Comparison of ENCODE assay signal across 1 mouse cellular context in the genomic region with DNA sequence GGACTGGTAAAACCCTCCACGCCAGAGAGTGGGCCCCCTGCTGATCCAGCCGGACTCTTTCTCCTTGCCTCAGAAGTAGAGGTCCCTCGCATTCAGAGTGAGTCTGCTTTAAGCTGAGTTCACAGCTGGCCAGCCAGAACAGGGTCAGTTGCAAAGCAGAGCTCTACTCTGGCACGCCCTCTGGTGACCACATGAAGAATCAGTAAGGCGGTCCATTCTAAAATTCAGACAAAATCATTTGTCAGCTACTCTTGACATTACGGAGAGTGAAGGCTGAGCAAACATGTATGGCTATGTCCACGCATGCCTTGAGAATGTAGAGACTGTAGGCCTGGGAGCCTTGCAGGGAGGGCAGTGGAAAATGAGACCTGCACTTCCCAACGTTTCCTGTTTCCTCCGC.
TF ChIP-seq lines count a peak whose summit lies in the region.

No protein-coding gene starts in this region.

TF ChIP-seq in MEL, 35 proteins besides CTCF, POLR2A, EP300 and RAD21 (continued from another document):
- TF ChIP-seq ZMIZ1 (IDR thresholded peaks at IDR 0.05; ENCODE audit: low read depth, low read length), result no peak
